Mouse (Mus musculus) intestine, postnatal 0 days (tissue): ENCODE results near the gene Spindoc. TPM values are rescaled to one million over a fixed set of nuclear protein-coding genes. Genes with fewer than 3 reads are reported as not detected.

ENCODE experiments used
- ATAC-seq: fragments of 200-750 bp; cut with Nextera tagmentation; 2 replicates; pipeline ENCODE4 v1.8.0; 2017; ENCODE audit warnings: mild to moderate bottlenecking, moderate TSS enrichment, moderate library complexity
- H3K27ac ChIP-seq: fragments of 300-500 bp; sonication (generic); 2 replicates; pipeline ENCODE4 v1.5.1; 2014; ENCODE audit warnings: mild to moderate bottlenecking, low read depth, low read length, moderate library complexity
- H3K27me3 ChIP-seq: fragments of 300-500 bp; sonication (generic); replicated peaks from 2 replicates; pipeline ENCODE4 v1.6.1; 2014; ENCODE audit warnings: low read length, mixed read lengths; ENCODE audit not compliant: control insufficient read depth, insufficient read depth
- H3K36me3 ChIP-seq: fragments of 300-500 bp; sonication (generic); 2 replicates; pipeline ENCODE4 v1.6.1; 2014; ENCODE audit warnings: mild to moderate bottlenecking, moderate library complexity; ENCODE audit not compliant: control insufficient read depth, insufficient read depth
- H3K4me1 ChIP-seq: fragments of 300-500 bp; sonication (generic); replicated peaks from 2 replicates; pipeline ENCODE4 v1.6.1; 2014; ENCODE audit warnings: antibody characterized with exemption, low read length, mixed read lengths; ENCODE audit not compliant: control insufficient read depth, insufficient read depth
- H3K4me2 ChIP-seq: fragments of 300-500 bp; sonication (generic); replicated peaks from 2 replicates; pipeline ENCODE4 v1.6.1; 2014; ENCODE audit warnings: low read depth, mild to moderate bottlenecking, moderate library complexity
- H3K4me3 ChIP-seq: fragments of 300-500 bp; sonication (generic); 2 replicates; pipeline ENCODE4 v1.5.1; 2014; ENCODE audit warnings: low read depth, low read length
- H3K9ac ChIP-seq: fragments of 300-500 bp; sonication (generic); 2 replicates; pipeline ENCODE4 v1.6.1; 2014; ENCODE audit warnings: mild to moderate bottlenecking, low read depth, low read length
- H3K9me3 ChIP-seq: fragments of 300-500 bp; sonication (generic); 2 replicates; pipeline ENCODE4 v1.6.1; 2016; ENCODE audit warnings: mixed run types; ENCODE audit not compliant: control insufficient read depth
- CTCF ChIP-seq: sonication (generic); IDR thresholded peaks from 2 replicates; pipeline ENCODE4 v1.5.1; 2016; ENCODE audit warnings: low read depth, mild to moderate bottlenecking, control low read depth, antibody characterized with exemption, moderate library complexity
- WGBS: fragments of 180-500 bp; shearing (Covaris S2); extraction: QIAGEN DNeasy Blood & Tissue Kit; methylation state at CpG from one replicate; pipeline ENCODE4 v1.1.7; 2014; 5-methylcytosine and 5-hydroxymethylcytosine counted together
- polyA plus RNA-seq: library from polyadenylated mRNA; unstranded; fragments of >200 nt; fragmentation: Nextera tagmentation; extraction: Ambion mirVana; gene quantifications from 2 replicates; pipeline ENCODE4 v1.2.1, GENCODE M21; 2015

Spindoc gene
- polyA plus RNA-seq, 1 experiment from 2014 or later: 11.3 TPM

GRCm38 (mm10) chr19:7314976-7315586, 67.7 kb downstream of the Spindoc start:
- no peak for ATAC-seq
- no peaks in the 10 kb centered on the region for H3K27me3 ChIP-seq
- WGBS: 74% methylated on average over 8 of the region's 8 CpGs
- no peak overlapping the region for H3K27ac ChIP-seq
- H3K4me1 ChIP-seq: peaks cover 13% of the 10 kb centered on the region
- no peak overlapping the region for H3K4me2 ChIP-seq
- no peak for TF ChIP-seq CTCF
- no peak overlapping the region for H3K4me3 ChIP-seq
- H3K9me3 ChIP-seq: no peaks in the 10 kb centered on the region
- H3K36me3 ChIP-seq: no peaks in the 10 kb centered on the region; the same call in 1 of the 2 replicates
- H3K9ac ChIP-seq: no peak overlapping the region

- Histone ChIP-seq H3K4me1 (peaks cover 21% of the 10 kb centered on the region), H3K9ac (no peak overlapping the region), H3K9me3 (no peaks in the 10 kb centered on the region), H3K4me3 (no peak overlapping the region), H3K36me3 (no peaks in the 10 kb centered on the region; the same call in 1 of the 2 replicates), H3K27ac (no peak overlapping the region), H3K27me3 (no peaks in the 10 kb centered on the region), H3K4me2 (no peak overlapping the region)
- ATAC-seq: no peak
- TF ChIP-seq CTCF: no peak
- WGBS: 70% methylated on average over 2 of the region's 2 CpGs
Observed at GRCm38 (mm10) chr19:7313660-7314059, 69.1 kb downstream of the Spindoc start.

GRCm38 (mm10) chr19:7311306-7311705, 71.5 kb downstream of the Spindoc start:
- H3K4me3 ChIP-seq: no peak overlapping the region
- peak overlapping the region; percentile 75 for H3K27ac ChIP-seq
- no peak overlapping the region for H3K9ac ChIP-seq
- no peaks in the 10 kb centered on the region for H3K9me3 ChIP-seq
- peaks cover 43% of the 10 kb centered on the region for H3K4me1 ChIP-seq
- no peak for ATAC-seq
- 18% methylated on average over 10 of the region's 10 CpGs for WGBS
- no peak overlapping the region; the same call in 1 of the 2 replicates for H3K4me2 ChIP-seq
- no peaks in the 10 kb centered on the region for H3K27me3 ChIP-seq
- TF ChIP-seq CTCF: no peak
- H3K36me3 ChIP-seq: no peaks in the 10 kb centered on the region

- H3K4me2 ChIP-seq: 0 out of 2 replicates have a peak overlapping the region, but pooled peaks have one; percentile 13
- H3K27ac ChIP-seq: peak overlapping the region; percentile 75
- no peaks in the 10 kb centered on the region for H3K27me3 ChIP-seq
- peak; percentile 45 for TF ChIP-seq CTCF
- no peak overlapping the region for H3K9ac ChIP-seq
- WGBS: 23% methylated on average over 5 of the region's 5 CpGs
- no peak overlapping the region for H3K4me3 ChIP-seq
- ATAC-seq: peak; percentile 74
- H3K36me3 ChIP-seq: no peaks in the 10 kb centered on the region
- H3K9me3 ChIP-seq: no peaks in the 10 kb centered on the region
- peaks cover 46% of the 10 kb centered on the region for H3K4me1 ChIP-seq
Observed at GRCm38 (mm10) chr19:7310704-7311103, 72.1 kb downstream of the Spindoc start.

GRCm38 (mm10) chr19:7309738-7310330, 73.0 kb downstream of the Spindoc start:
- Histone ChIP-seq H3K27ac (peak overlapping the region; percentile 75), H3K27me3 (no peaks in the 10 kb centered on the region), H3K36me3 (no peaks in the 10 kb centered on the region), H3K4me2 (no peak overlapping the region), H3K4me1 (peaks cover 46% of the 10 kb centered on the region), H3K4me3 (no peak overlapping the region), H3K9me3 (no peaks in the 10 kb centered on the region), H3K9ac (no peak overlapping the region)
- 43% methylated on average over 2 of the region's 2 CpGs for WGBS
- ATAC-seq: no peak
- no peak for TF ChIP-seq CTCF

- peak; percentile 61 for ATAC-seq
- WGBS: 33% methylated on average over 8 of the region's 8 CpGs
- Histone ChIP-seq H3K27ac (peak overlapping the region; percentile 70), H3K4me3 (no peak overlapping the region), H3K4me1 (peaks cover 46% of the 10 kb centered on the region), H3K4me2 (peak overlapping the region; percentile 37), H3K27me3 (no peaks in the 10 kb centered on the region), H3K9me3 (no peaks in the 10 kb centered on the region), H3K36me3 (no peaks in the 10 kb centered on the region), H3K9ac (0 out of 2 replicates have a peak overlapping the region, but pooled peaks have one; percentile 7)
- no peak for TF ChIP-seq CTCF
Observed at GRCm38 (mm10) chr19:7307995-7308770, 74.6 kb downstream of the Spindoc start.
